Mouse (Mus musculus): ENCODE measurements around the gene Limk2. TPM values are rescaled to one million over a fixed set of nuclear protein-coding genes. Genes with fewer than 3 reads are reported as not detected.

The Limk2 gene
- polyA plus RNA-seq, 1 experiment from 2014 or later: 74.8 TPM

- H3K4me3 ChIP-seq (ENCODE audit: low read depth, low read length): no peak overlapping the region
- 92% methylated on average over 10 of the region's 10 CpGs for WGBS
- H3K27me3 ChIP-seq (ENCODE audit: control insufficient read depth, insufficient read depth, low read length): no peaks in the 10 kb centered on the region
- H3K27ac ChIP-seq (ENCODE audit: low read depth, low read length): no peak overlapping the region
- H3K9ac ChIP-seq (ENCODE audit: low read depth, low read length): no peak overlapping the region
- H3K4me1 ChIP-seq (replicated peaks; ENCODE audit: control insufficient read depth, insufficient read depth, low read length): peaks cover 23% of the 10 kb centered on the region
- DNase-seq (ENCODE audit: low spot score): no peak
- peaks cover 41% of the 10 kb centered on the region for H3K36me3 ChIP-seq (ENCODE audit: control insufficient read depth, insufficient read depth, low read length)
- H3K4me2 ChIP-seq (replicated peaks; ENCODE audit: low read depth, low read length): no peak overlapping the region
- H3K9me3 ChIP-seq (ENCODE audit: control insufficient read depth, low read length): no peaks in the 10 kb centered on the region
- no peak for ATAC-seq (ENCODE audit: low FRiP score)
Observed at GRCm38 (mm10) chr11:3297871-3298812, 110.8 kb downstream of the Limk2 start.

DNA sequence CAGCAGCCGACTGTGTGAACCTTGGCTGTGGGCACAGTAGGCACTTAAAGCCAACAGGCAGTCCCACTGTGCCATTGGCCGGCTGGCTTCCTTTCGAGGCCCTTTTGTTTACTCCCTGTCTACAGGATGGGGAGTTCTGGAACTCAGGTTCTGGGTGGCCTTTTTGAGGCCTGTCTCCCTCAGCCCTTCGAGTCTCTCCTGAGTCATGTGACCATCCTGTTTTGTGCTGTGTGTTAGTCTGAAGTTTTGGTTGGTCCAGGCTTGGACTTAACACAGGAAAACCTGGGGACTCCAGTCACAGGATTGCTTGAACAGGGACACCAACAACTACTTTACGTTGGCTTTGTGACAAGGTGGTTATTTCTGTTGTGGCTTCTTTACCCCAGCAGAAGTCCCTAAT, 112.9 kb downstream of the Limk2 start:
- Histone ChIP-seq H3K4me3 (ENCODE audit: low read depth, low read length) (no peak overlapping the region), H3K27me3 (ENCODE audit: control insufficient read depth, insufficient read depth, low read length) (no peaks in the 10 kb centered on the region), H3K4me2 (replicated peaks; ENCODE audit: low read depth, low read length) (no peak overlapping the region), H3K36me3 (ENCODE audit: control insufficient read depth, insufficient read depth, low read length) (peaks cover 33% of the 10 kb centered on the region), H3K9me3 (ENCODE audit: control insufficient read depth, low read length) (no peaks in the 10 kb centered on the region), H3K27ac (ENCODE audit: low read depth, low read length) (no peak overlapping the region), H3K4me1 (replicated peaks; ENCODE audit: control insufficient read depth, insufficient read depth, low read length) (peaks cover 23% of the 10 kb centered on the region), H3K9ac (ENCODE audit: low read depth, low read length) (no peak overlapping the region; the same call in 1 of the 2 replicates)
- ATAC-seq (ENCODE audit: low FRiP score): no peak
- DNase-seq (ENCODE audit: low spot score): no peak
- 73% methylated on average over 5 of the region's 5 CpGs for WGBS

DNA sequence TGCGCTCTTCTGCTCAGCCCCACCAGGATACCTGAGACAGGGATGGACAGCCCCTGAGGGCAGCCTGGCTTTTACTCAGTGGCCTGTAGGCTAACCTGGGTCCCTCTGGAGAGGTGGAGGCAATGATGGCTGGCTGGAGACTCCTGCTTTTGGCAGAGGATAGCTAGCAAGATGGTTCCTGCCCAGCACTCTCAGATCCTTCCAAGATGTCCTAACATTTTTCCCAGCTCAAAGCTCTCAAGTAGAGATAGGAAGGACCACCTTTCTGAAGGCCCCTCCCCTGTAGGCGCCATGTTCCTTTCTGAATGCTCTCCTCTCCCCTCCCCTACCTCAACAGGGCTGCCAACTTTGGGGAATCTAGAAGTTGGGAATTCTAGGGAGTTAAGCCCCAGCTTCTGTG, 114.3 kb downstream of the Limk2 start:
- no peak for ATAC-seq (ENCODE audit: low FRiP score)
- WGBS: 90% methylated on average over 2 of the region's 2 CpGs
- Histone ChIP-seq H3K27ac (ENCODE audit: low read depth, low read length) (no peak overlapping the region), H3K27me3 (ENCODE audit: control insufficient read depth, insufficient read depth, low read length) (no peaks in the 10 kb centered on the region), H3K4me3 (ENCODE audit: low read depth, low read length) (peak overlapping the region; percentile 96), H3K9me3 (ENCODE audit: control insufficient read depth, low read length) (no peaks in the 10 kb centered on the region), H3K9ac (ENCODE audit: low read depth, low read length) (peak overlapping the region; percentile 98; the same call in 1 of the 2 replicates), H3K4me2 (replicated peaks; ENCODE audit: low read depth, low read length) (peak overlapping the region; percentile 93), H3K4me1 (replicated peaks; ENCODE audit: control insufficient read depth, insufficient read depth, low read length) (peaks cover 23% of the 10 kb centered on the region), H3K36me3 (ENCODE audit: control insufficient read depth, insufficient read depth, low read length) (peaks cover 24% of the 10 kb centered on the region)
- no peak for DNase-seq (ENCODE audit: low spot score)

Other genes with a start within 250 kb of the Limk2 start
- 7.9 and 8.6 TPM in 2 replicates for gene Sfi1, start 215.7 kb downstream of the Limk2 start, polyA plus RNA-seq (2014; fragmentation: Nextera tagmentation; extraction: Ambion mirVana)
- gene Eif4enif1, start 206.8 kb downstream of the Limk2 start, polyA plus RNA-seq (2014; fragmentation: Nextera tagmentation; extraction: Ambion mirVana): 55.8 and 69.4 TPM in 2 replicates
- gene Drg1, start 142.8 kb downstream of the Limk2 start, polyA plus RNA-seq (2014; fragmentation: Nextera tagmentation; extraction: Ambion mirVana): 321 and 329 TPM in 2 replicates
- 91.2 and 97.0 TPM in 2 replicates for gene Patz1, start 120.3 kb downstream of the Limk2 start, polyA plus RNA-seq (2014; fragmentation: Nextera tagmentation; extraction: Ambion mirVana)
- gene Pik3ip1, start 78.8 kb downstream of the Limk2 start, polyA plus RNA-seq (2014; fragmentation: Nextera tagmentation; extraction: Ambion mirVana): 11.5 and 12.0 TPM in 2 replicates
- 51.4 and 52.3 TPM in 2 replicates for gene Rnf185, start 43.2 kb upstream of the Limk2 start, polyA plus RNA-seq (2014; fragmentation: Nextera tagmentation; extraction: Ambion mirVana)
- gene Pla2g3, start 79.1 kb upstream of the Limk2 start, polyA plus RNA-seq (2014; fragmentation: Nextera tagmentation; extraction: Ambion mirVana): 0.60 and 0.86 TPM in 2 replicates
- gene Inpp5j, start 95.6 kb upstream of the Limk2 start, polyA plus RNA-seq (2014; fragmentation: Nextera tagmentation; extraction: Ambion mirVana): 0.09 and 0.29 TPM in 2 replicates
- gene Selenom, start 105.5 kb upstream of the Limk2 start, polyA plus RNA-seq (2014; fragmentation: Nextera tagmentation; extraction: Ambion mirVana): 66.5 and 67.4 TPM in 2 replicates
- gene Smtn, start 131.4 kb upstream of the Limk2 start, polyA plus RNA-seq (2014; fragmentation: Nextera tagmentation; extraction: Ambion mirVana): 27.0 and 27.5 TPM in 2 replicates
- gene Morc2a, start 240.0 kb upstream of the Limk2 start, polyA plus RNA-seq (2014; fragmentation: Nextera tagmentation; extraction: Ambion mirVana): 31.3 and 32.1 TPM in 2 replicates

Data from hindbrain, embryonic 11.5 days (tissue).